9 mouse cellular contexts compared by ENCODE assay signal in the genomic region with DNA sequence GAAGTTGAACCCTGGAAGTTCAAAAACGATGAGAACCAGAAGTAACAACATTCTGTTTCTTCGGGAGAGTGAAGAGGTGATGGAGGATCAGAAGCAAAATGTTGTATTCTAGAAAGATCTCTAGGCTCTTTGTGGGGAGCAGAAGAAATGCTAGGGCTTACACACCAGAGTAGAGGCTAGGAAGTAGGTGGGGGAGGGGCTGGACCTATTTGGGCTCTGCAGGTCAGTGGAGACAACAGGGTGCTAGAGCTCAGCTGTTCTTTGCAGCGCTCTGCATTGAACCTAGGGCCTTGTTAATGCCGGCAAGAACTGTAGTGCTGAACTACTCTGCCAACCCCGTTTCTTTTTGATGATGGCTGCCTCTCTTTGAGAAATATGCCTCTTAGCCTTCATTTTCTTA. TPM values are rescaled to one million over a fixed set of nuclear protein-coding genes. Genes with fewer than 3 reads are reported as not detected.
DNase-seq lines count a peak whose midpoint lies in the region; ATAC-seq lines count a peak whose summit lies in the region.
"Had no signal": no experiment of that assay in that cellular context is flagged by ENCODE, and none has a peak within 500 bp of the region (broad histone marks: within the 10 kb centered on the region; RNA-seq: fewer than 3 reads in every experiment).

No protein-coding gene starts in this region.

- no peaks in the 10 kb centered on the region for H3K27me3 ChIP-seq in heart, embryonic 10.5 days (ENCODE audit: insufficient read depth, poor library complexity, severe bottlenecking)
- H3K27me3 ChIP-seq in embryonic facial prominence, embryonic 15.5 days, result no peaks in the 10 kb centered on the region
- H3K27me3 ChIP-seq in liver, embryonic 12.5 days (replicated peaks), result peaks cover 18% of the 10 kb centered on the region; the same call in 1 of the 2 replicates

- H3K4me1 ChIP-seq in heart, embryonic 10.5 days, result peaks cover 12% of the 10 kb centered on the region
- H3K4me1 ChIP-seq in embryonic facial prominence, embryonic 15.5 days, result peaks cover 17% of the 10 kb centered on the region; the same call in 1 of the 2 replicates
- H3K4me1 ChIP-seq in liver, embryonic 12.5 days, result peaks cover 24% of the 10 kb centered on the region

- peaks cover 7% of the 10 kb centered on the region; the same call in 1 of the 2 replicates for H3K36me3 ChIP-seq in heart, embryonic 10.5 days
- no peaks in the 10 kb centered on the region for H3K36me3 ChIP-seq in embryonic facial prominence, embryonic 15.5 days
- H3K36me3 ChIP-seq in liver, embryonic 12.5 days, result no peaks in the 10 kb centered on the region

- peak overlapping the region; percentile 81 for H3K4me3 ChIP-seq in heart, embryonic 10.5 days
- H3K4me3 ChIP-seq in embryonic facial prominence, embryonic 15.5 days (replicated peaks), result peak overlapping the region; percentile 73
- peak overlapping the region; percentile 72 for H3K4me3 ChIP-seq in liver, embryonic 12.5 days

- WGBS in heart, embryonic 10.5 days, result 37% methylated on average over 5 of the region's 5 CpGs
- WGBS in embryonic facial prominence, embryonic 15.5 days, result 41% methylated on average over 5 of the region's 5 CpGs
- 45% methylated on average over 5 of the region's 5 CpGs for WGBS in liver, embryonic 12.5 days (ENCODE audit: insufficient replicate concordance)

- no peak overlapping the region for H3K27ac ChIP-seq in heart, embryonic 10.5 days
- H3K27ac ChIP-seq in embryonic facial prominence, embryonic 15.5 days (replicated peaks), result peak overlapping the region; percentile 93
- no peak overlapping the region for H3K27ac ChIP-seq in liver, embryonic 12.5 days

- no peaks in the 10 kb centered on the region for H3K9me3 ChIP-seq in heart, embryonic 10.5 days
- H3K9me3 ChIP-seq in embryonic facial prominence, embryonic 15.5 days (replicated peaks), result no peaks in the 10 kb centered on the region
- H3K9me3 ChIP-seq in liver, embryonic 12.5 days (replicated peaks), result no peaks in the 10 kb centered on the region

- peak overlapping the region; percentile 73 for H3K4me2 ChIP-seq in embryonic facial prominence, embryonic 15.5 days (replicated peaks)
- H3K4me2 ChIP-seq in liver, embryonic 12.5 days, result peak overlapping the region; percentile 85; the same call in 1 of the 2 replicates

- no peak for ATAC-seq in embryonic facial prominence, embryonic 15.5 days (ENCODE audit: insufficient number of reproducible peaks, low FRiP score, low TSS enrichment, low read depth)
- no peak for ATAC-seq in liver, embryonic 12.5 days

- H3K9ac ChIP-seq in embryonic facial prominence, embryonic 15.5 days, result 0 out of 2 replicates have a peak overlapping the region, but pooled peaks have one; percentile 51
- no peak overlapping the region for H3K9ac ChIP-seq in liver, embryonic 12.5 days

- no peak for DNase-seq in heart, embryonic 10.5 days (ENCODE audit: low spot score)
- no peak for DNase-seq in heart, postnatal 14 days
- peak; percentile 14 to 19 for DNase-seq in B cell, adult 2 months
- DNase-seq in right cerebral cortex, postnatal 4 days, result no peak
- DNase-seq in ovary, postnatal 36 days (ENCODE audit: low spot score), result no peak
- DNase-seq in spleen, postnatal 4 days (ENCODE audit: low spot score in 2 of 2), result no peak

- intact Hi-C loops in heart, postnatal 14 days (cut with DNase I), result no loop called here

RNA-seq across cellular contexts. Expression of a gene that starts 0.5 kb away (rescaled TPM):
- 0.19 and 0.37 TPM in 2 replicates for polyA plus RNA-seq in heart, embryonic 10.5 days (2016; fragmentation: Nextera tagmentation; extraction: Ambion mirVana)
- total RNA-seq in heart, postnatal 14 days (2021), result not detected
- 0.14 and 0.27 TPM in 2 replicates for polyA plus RNA-seq in embryonic facial prominence, embryonic 15.5 days (2015; fragmentation: Nextera tagmentation; extraction: Ambion mirVana)
- 0.06 TPM in 2 replicates for polyA plus RNA-seq in liver, embryonic 12.5 days (2016; fragmentation: Nextera tagmentation; extraction: Ambion mirVana)
- total RNA-seq: gastrocnemius, adult 18-20 months had no signal

RNA-seq across cellular contexts. Expression of a gene that starts 1.3 kb away (rescaled TPM):
- polyA plus RNA-seq in heart, embryonic 10.5 days (2016; fragmentation: Nextera tagmentation; extraction: Ambion mirVana), result 40.0 and 54.7 TPM in 2 replicates
- 10 to 100 TPM; 25.5 to 26.3 TPM for total RNA-seq in heart, postnatal 14 days (2021)
- 57.5 and 64.2 TPM in 2 replicates for polyA plus RNA-seq in embryonic facial prominence, embryonic 15.5 days (2015; fragmentation: Nextera tagmentation; extraction: Ambion mirVana)
- 13.8 and 15.5 TPM in 2 replicates for polyA plus RNA-seq in liver, embryonic 12.5 days (2016; fragmentation: Nextera tagmentation; extraction: Ambion mirVana)

RNA-seq across cellular contexts. Expression of a gene that starts 44.5 kb away (rescaled TPM):
- polyA plus RNA-seq in heart, embryonic 10.5 days (2016; fragmentation: Nextera tagmentation; extraction: Ambion mirVana), result 174 and 196 TPM in 2 replicates
- total RNA-seq in heart, postnatal 14 days (2021), result 10 to 100 TPM; 57.5 to 61.6 TPM
- 119 and 125 TPM in 2 replicates for polyA plus RNA-seq in embryonic facial prominence, embryonic 15.5 days (2015; fragmentation: Nextera tagmentation; extraction: Ambion mirVana)
- 71.8 and 77.0 TPM in 2 replicates for polyA plus RNA-seq in liver, embryonic 12.5 days (2016; fragmentation: Nextera tagmentation; extraction: Ambion mirVana)

Comparison
In these comparisons a context has a peak if more than half of its experiments do, and no peak if none do; other contexts are left out.
1. DNase-seq: peak in B cell, adult 2 months (2 of 2); none in heart, embryonic 10.5 days (single experiment), heart, postnatal 14 days (0 of 2), right cerebral cortex, postnatal 4 days (single experiment), ovary, postnatal 36 days (single experiment) and spleen, postnatal 4 days (0 of 2).
2. Peak in every context shown above with its lines, with median percentiles within 50 percentile points of each other: H3K4me3 ChIP-seq.